Mouse (Mus musculus) right cerebral cortex, postnatal 36 days (tissue): ENCODE results near the gene Atf7ip.

ENCODE experiments used
- DNase-seq, 2 experiments: peaks; one replicate each; pipeline ENCODE4 v3.0.0; 2022; ENCODE audit warnings: low spot score in 2 of 2, mixed read lengths in 1 of 2

The Atf7ip gene

DNA sequence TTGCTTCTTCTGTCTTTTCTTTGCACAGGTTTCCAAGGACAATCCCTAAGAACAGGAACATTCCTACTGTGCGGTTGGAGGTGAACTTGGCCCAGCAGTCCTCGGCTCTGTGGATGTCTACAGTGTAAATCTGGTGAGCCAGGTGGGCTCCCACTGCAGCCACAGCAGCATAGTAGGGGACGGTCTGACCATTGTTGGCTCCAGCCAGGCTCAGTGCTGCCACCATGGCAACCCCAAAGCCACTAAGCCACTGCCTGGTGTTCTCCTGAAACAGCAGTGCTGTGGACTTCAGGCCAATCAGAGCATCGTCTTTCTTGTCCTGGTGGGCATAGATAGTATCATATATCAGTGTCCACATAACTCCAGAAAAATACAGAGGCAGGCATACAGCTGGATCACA is 19.8 kb upstream of the Atf7ip start:
- DNase-seq, result no peak

DNA sequence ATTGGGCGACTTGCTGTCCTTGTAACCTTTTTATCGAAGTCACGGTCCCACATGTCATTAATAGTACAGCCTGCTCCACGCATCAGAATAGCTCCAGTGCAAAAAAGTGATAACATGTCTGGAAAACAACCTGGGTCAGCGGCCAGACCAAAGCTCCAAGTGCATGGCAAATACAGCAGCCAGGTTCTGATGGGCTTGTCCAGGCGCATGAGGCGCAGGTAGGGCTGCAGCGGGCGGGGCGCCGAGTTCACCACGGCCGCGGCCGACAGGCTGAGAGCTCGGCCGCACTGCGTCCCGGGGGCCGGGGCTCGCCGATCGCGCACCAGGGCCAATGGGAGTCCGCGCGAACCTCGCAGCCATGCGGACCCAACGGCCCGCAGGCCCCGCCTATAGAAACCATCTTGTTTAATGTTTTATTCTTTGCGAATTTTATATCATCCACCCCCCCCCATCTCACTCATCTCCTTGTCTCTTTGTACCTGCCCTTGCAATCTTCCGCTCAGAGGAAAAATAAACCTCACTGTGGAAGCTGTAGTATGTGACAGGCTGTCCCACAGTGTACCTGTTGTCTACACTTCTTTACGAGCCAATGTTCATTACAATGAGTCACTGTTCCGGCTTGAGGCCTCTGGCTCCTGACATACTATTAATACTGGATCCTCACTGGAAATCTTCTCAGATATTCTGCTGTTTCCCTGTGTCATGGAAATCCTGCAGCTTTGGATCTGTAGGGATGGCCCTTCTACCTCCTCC is 19.0 kb upstream of the Atf7ip start:
- no peak for DNase-seq

DNA sequence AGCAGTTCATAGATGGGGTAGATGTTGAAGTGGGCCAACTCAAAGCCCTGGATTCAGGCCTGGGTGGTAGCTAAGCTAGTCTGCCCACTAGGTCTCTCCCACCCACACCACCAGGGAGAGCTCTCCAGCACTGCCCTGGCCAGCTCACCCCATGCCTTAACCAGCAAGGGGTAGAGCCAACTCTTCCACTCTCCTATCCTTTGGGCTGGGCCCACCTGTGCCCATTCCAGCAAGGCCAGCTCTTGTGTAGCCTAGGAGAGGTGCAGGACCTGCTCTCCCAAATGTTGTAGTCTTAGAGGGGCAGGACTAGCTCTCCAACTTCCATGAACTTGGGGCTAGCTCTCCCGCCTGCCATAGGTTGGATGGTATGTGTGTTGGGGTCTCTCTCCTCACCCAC is 18.4 kb upstream of the Atf7ip start:
- DNase-seq, result no peak

DNA sequence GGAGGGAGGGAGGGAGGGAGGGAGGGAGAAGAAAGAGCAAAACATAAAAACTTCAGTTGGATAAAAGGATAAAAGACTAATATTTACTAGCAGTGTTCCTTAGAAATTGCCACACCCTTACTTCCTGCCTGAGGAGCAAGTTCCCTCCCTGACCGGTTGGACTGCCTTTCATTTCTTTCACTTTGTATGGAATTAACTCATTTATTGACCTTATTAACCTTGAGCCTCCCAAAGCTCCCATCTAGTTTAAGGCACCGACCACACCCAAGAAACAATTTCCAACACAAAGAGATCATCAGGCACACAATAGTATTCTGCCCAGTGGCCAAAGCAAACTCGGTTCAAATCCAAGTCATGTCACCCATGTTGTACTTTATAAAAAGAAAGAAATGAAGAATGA is 16.1 kb upstream of the Atf7ip start:
- DNase-seq, result no peak

DNA sequence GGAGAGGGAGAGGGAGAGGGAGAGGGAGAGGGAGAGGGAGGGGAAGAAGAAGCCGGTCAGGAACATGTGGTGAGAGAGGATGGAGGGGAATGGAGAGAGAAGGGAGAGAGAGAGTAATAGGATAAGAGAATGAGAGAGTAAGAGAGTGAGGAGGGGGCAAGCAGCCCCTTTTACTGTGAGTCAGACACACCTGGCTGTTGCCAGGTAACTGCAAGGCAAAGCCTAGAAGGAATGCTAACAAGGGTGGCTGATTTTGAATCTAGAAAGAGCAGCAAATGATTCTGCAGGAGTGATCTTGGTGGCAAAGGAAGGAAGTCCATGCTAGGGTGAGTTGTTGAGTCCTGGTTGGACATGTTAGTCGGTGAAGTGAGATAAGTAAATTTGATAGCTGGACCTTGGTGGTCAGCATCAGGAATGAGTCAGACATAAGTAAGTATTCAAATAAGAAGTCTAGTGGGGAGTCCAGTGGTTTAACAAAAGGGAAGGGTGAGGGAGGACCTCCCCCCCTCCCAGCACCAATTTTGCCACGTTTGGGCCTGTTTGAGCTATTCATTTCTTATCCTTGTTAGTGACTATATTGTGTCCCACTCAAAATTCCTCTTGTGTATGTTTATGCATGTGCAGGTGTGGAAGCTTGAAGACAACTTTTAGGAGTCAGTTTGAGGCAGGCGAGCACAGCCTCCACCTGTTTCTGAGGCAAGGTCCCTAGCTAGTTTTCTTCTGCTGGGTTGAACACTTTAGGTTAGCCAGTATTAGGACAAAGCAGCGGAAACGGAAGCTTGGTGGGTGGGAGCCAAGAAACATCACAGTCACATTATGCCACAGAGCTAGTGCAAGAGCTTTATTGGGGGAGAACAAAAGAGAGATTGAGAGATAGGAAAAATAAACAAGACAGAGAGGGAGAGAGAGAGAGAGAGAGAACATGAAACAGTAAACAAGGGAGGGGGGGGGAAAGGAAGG is 15.2 kb upstream of the Atf7ip start:
- DNase-seq, result no peak

DNA sequence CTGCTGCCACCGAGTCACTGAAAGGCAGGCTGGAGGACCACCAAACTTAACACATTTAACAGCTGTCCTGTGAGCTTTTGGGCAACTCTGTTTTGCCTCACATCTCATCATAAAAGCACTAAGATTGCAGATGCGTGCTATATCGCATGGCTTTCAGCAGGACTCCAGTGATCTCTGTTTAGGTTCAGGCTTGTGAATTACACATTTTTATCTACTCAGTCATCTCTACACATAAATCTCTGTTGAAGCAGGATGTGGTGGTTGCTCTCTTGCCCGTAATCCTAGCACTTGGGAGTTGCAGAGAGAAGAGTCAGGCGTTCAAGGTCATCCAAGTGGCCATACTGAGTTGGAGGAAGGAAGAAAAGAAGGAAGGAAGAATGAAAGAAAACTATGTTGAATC is 14.3 kb upstream of the Atf7ip start:
- no peak for DNase-seq

DNA sequence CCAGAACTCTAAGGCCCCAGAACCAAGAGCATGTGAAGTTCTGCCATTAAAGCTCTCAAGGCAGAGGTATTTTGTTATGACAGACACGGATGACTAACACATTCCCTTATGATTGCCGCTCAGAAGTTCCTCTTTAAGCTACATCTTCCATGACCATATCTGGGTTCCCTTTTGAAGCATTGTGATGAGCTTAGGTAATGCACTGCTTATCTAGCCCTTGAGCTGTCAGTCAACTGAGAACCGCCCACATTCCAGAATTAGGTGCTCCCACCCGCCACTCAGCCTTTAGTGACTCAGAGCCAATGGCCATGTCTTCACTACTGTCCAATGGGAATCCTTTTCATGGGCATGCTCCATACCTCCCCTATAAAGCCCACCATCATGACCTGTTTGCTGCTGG is 13.7 kb upstream of the Atf7ip start:
- DNase-seq, result no peak

DNA sequence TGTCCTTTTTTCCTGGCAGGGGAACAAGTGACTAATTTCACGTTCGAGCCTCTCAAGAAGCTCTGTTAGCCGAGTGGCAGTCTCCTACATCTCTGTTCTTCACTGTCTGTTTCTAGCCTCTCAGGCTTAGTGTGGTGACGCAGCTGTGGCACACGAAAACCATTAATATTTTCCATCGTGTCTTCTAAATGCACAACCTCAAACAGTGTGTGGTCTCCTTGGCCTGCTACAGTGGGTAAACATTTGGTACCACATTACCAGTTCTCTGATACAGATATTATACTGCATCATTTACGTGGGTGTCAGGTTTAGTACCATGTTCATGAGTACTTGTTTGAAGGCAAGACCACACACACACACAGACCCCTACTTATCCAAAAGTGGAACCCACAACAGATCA is 12.5 kb upstream of the Atf7ip start:
- no peak for DNase-seq

DNA sequence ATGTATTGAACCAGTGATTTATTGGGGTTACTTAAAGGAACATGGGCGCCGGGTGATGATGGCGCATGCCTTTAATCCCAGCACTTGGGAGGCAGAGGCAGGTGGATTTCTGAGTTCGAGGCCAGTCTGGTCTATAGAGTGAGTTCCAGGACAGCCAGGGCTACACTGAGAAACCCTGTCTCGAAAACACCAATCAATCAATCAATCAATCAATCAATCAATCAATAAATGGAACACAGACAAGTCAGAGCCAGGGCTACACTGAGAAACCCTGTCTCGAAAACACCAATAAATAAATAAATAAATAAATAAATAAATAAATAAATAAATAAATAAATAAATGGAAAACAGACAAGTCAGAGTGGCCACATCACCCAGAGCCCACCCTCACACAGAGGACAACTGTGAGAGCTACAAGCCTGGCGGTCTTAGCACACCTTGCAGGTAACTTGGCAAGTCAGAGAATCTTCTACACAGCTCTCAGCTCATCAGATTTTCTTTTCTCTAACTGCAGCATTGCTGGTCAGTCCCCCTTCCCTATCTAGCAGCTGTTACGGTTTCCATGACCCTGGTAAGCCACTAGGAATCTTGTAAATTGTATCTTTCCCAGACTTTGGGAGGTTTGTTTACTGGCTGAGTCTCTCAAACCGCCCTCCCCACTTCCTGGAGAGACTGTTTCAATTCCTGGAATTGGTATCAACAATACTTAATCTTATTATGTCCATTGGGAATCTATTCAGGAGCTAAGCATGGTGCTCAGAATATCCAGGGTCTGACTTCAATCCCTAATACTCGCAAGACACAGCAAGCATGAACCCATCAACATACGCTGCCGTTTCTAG is 11.8 kb upstream of the Atf7ip start:
- DNase-seq, result no peak

DNA sequence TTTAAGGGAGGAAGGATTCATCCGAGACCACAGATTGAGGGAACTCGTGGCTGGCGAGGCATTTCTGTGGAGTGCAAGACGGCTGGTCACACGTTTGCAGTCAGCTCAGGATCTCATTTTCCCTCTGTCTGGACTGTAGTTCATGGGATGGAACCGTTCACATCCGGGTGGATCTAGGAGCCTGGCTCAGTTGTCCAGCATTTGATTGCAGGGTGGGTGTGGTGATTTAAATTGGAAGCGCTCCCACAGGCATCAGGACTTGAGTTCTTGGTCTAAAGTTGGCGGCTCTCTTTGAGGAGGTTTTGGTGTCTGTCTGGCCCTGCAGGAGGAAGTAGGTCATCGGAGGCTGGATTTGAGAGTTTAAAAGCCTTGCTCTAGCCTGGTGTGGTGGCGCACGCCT is 10.9 kb upstream of the Atf7ip start:
- DNase-seq, result no peak

DNA sequence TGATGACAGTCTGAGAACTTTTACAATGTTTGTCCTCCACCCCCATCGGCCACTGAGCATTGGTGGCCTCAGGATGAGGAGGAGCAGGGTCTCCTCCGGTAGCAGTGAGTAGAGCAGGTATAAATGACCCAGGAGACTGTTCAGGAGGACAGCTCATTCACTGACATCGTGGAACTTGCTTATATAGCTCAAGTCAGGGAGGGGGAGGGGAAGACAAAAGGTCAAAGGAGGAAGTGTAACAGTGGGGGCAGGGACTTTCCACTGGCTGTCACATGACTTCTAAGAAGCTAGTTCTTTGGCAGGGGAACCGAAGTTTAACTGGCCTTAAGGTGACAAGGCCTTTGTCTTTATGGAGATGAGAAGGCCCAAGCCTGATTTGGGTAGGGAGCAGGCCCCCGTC is 8.2 kb upstream of the Atf7ip start:
- DNase-seq, result no peak

DNA sequence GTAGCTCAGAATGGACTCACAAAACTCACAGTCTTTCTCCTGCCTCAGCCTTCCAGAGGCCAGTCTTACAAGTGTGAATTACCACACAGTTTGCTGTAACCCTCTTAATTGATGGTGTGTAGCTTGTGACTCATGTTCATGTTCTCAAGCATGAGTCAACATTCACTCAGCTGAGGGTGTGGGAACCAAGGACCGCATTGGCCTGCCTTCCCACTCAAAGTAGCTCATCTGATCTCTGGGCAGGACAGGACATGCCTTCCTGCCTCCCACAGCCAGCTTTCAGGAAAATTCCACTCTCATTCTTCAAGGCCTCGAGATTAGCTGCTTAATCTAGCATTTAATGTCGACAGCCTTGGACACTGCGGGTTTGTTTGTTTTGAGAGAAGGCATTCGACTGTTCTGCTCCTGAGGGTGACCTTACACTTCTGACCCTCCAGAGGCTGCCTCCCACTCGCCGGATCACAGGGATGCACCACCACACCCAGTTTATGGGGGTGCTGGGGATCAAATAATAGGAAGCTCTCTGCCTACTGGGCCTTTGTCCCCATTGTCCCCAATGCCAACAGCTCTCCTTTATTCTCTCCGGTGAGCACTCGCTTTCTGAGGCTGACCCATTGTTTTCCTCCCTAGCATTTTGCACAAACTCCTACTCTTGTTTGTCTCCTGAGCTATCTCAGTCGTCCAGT is 6.5 kb upstream of the Atf7ip start:
- DNase-seq, result no peak

DNA sequence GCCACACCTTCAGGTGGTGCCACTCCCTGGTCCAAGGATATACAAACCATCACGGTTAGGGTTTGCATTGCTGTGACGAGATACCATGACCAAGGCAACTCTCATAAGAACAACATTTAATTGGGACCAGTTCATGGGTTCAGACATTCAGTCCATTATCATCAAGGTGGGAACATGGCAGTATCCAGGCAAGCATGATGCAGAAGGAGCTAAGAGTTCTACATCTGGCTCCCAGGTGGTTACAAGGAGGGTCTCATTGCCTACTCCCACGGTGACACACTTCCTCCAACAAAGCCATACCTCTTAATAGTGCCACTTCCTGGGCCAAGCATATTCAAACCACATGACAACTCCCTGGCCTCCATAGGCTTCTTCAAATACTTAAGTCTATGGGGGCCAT is 2.7 kb downstream of the Atf7ip start:
- no peak for DNase-seq

DNA sequence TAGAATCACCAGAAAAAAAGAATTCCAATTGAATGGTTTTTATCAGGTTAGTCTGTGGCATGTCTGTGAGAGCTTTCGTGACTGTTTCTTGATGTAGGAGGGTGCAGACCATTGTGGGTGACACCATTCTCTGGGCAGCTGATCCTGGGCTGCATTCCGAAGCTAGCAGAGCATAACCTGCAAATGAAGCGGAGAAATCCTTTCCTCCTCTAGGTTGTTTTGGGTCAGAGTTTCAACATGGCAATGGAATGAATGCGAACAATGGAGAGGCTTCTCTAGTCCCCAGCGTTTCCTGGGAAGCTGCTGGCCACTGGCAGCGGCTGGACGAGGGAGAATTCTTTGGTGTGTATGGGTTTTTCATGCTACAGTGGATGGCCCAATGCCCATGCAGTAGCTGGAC is 5.0 kb downstream of the Atf7ip start:
- DNase-seq, result no peak

DNA sequence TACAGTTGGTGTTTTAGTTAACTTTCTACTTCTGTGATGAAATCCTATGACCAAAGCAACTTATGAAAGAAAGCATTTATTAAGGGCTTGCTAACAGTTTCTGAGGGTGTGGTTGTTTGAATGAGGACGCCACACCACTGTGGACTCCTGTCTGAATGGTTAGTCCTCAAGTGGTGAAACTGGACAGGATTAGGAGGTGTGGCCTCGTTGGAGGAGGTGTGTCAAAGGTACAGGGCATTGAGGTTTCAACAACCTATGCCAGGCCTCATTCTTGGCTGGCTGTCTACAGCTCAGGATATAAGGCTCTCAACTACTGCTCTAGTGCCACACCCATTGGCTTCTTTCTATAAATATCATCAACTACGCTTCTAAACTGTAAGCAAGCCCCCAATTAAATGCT is 6.4 kb downstream of the Atf7ip start:
- DNase-seq, result no peak

DNA sequence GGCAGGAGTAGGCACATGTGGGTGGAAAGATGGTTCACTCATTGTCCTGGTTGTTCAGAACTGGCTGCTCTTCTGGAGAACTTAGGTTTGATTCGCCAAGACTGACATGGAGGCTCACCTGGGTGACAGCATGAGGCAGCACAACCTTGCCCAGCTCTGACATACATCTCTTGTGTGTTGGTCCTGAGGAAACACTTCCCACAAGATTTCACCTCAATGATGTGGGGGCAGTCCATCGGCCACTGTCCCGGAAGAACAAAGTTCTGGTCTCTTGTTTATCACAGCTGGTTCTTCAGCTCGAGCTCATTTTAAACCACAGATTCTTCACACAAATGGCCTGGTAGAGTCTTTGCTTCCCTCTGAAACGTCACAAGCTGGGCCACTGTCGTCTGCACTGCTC is 10.7 kb downstream of the Atf7ip start:
- DNase-seq, result no peak

DNA sequence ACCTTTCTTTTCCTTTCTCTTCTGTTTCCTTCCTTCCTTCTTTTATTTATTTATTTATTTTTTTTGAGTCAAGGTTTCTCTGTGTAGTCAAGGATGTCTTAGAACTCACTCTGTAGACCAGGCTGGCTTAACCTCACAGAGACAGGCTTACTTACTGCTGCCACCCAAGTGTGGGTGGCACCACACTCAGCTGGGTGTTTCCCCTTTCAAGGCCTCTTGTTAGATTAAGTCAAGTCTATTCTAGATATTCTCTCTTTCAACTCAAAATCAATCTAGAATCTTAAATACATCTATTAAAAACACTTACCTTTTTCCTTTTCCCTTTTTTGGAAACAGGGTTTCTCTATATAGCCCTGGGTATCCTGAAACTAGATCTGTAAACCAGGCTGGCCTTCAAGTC is 11.3 kb downstream of the Atf7ip start:
- DNase-seq, result no peak

DNA sequence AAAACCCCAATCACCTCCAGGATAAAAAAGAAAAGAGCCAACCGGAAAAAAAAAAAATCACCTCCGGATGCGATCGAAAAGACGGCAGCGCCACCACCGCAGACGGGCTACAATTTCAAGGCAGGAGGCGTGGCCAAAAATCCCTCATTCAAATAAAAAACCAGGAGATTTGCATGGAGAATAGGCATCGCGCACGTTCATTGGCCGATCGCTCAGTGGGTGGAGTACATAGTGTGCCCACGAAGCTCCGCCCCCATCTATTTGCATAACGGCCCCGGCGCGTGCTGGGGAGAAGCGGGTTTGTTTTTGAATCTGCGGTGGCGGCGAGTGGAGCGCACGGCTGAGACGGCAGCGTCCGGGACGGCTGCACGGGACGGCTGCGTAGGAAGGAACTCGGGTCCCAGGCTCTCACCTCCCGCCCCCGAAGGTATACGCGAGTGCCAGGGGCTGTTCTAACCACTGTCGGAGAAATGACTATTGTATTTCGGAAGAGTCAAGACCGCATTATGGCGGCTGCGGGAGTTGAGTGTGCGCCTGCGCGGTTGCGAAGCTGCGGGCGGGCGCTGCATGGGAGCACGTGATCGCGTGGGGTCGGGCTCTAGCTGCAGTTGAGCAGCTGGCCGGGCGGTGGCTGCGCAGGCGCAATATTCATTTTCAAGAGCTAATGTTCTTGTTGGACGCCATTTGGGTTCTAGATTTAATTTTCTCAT is 12.7 kb downstream of the Atf7ip start:
- peak; percentile 95 to 97 for DNase-seq

DNA sequence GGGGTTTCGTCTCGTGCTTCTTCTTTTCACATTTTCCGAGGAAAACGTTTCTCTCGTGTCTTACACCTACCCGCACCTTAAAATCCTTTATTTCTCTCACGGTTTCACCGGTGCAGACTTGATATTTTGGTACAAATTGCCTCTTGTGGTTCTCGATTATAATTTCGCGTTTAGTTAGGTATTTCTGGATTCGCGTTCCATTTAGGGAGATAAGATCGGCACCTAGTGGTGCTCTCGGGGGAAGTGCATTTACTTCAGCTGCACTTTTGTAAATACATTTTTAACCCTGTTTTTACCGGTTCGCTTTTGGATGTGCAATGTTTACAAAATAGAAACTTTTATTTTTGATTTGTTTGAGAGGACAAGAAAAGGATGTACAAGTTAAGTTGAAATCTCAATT is 13.3 kb downstream of the Atf7ip start:
- DNase-seq, result no peak

DNA sequence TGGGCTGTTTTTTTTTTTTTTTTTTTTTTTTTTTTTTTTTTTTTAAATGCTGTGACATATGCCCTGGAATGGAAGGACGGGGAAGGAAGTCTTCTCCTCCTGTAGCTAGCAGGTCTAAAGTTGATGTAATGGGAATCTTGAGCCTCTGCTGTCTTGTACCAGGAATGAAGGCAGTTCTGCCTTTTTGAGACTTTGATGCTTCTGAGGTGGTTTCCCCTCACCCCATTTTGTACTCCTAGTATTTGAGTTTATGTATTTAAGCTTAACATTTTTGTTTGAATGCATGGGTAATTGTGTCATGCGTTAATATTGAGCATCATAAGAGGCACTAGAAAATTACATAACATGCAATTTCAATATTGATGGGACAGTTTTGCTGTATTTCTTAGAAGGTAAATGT is 14.4 kb downstream of the Atf7ip start:
- no peak for DNase-seq

DNA sequence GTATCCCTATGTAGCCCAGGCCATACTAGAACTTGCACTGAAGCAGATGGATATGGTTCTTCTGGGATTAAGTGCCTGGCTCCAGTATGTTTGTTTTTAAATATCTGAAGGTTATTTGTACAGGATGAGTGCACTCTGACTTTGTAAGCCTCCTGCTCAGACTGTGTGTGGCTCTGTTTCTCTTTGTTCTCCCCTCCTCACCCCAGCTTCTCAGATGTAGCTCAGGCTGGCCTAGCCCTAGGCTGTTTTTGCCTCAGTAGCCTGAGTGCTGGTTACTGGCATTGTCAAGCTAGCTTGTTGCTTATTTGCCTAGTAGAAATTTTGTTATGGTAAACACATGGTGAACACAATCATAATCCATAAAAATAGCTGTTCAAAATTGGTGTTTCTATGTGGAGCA is 15.7 kb downstream of the Atf7ip start:
- no peak for DNase-seq
